10 mouse cellular contexts compared by ENCODE assay signal in the genomic region with DNA sequence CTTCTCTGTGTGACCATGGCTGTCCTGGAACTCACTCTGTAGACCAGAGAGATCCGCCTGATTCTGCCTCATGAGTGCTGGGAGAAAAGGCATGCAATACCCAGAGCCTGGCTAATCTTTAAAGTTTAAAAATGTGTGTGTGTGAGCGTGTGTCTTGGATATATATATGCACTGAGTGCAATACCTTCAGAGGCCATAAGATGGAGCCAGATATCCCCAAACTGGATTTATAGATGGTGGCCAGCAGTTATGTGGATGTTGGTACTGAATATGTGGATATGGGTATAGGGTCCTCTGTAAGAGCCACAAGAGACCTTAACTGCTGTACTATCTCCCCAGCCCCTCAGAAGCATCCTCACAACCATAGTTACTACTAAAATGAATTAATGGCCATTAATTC.
DNase-seq lines count a peak whose midpoint lies in the region; ATAC-seq and TF ChIP-seq lines count a peak whose summit lies in the region.
"Had no signal": no experiment of that assay in that cellular context is flagged by ENCODE, and none has a peak within 500 bp of the region (broad histone marks: within the 10 kb centered on the region; RNA-seq: fewer than 3 reads in every experiment).

No protein-coding gene starts in this region.

- peak; percentile 38 for DNase-seq in gastrocnemius, adult 18-20 months (ENCODE audit: low spot score)
- DNase-seq in gastrocnemius, postnatal 36 days: no peak
- DNase-seq in midbrain, embryonic 14.5 days: peak; percentile 86
- peak; percentile 36 for DNase-seq in Muller cell, postnatal 12 days (ENCODE audit: inconsistent ontology term)
- no peak for DNase-seq in left cerebral cortex, adult 2 months (ENCODE audit: extremely low spot score in 1 of 2, low spot score in 2 of 2)
- peak; percentile 60 for DNase-seq in thymus, postnatal 4 days
- DNase-seq in gastrocnemius, postnatal 10 days: no peak

- intact Hi-C loops in gastrocnemius, postnatal 36 days (cut with DNase I): no loop called here
- intact Hi-C loops in left cerebral cortex, adult 2 months (cut with DNase I): loop anchor here (5.0 kb wide), 2 partner anchors 197 to 247 kb away; partner anchors contain the start of gene 2200002D01Rik

- H3K9me3 ChIP-seq in midbrain, embryonic 14.5 days (ENCODE audit: control insufficient read depth, low read length): no peaks in the 10 kb centered on the region
- peaks cover 3% of the 10 kb centered on the region; the same call in 1 of the 2 replicates for H3K9me3 ChIP-seq in midbrain, embryonic 16.5 days (replicated peaks; ENCODE audit: control insufficient read depth, low read length, poor library complexity, severe bottlenecking)
- H3K9me3 ChIP-seq: heart, embryonic 15.5 days had no signal

- H3K9ac ChIP-seq in midbrain, embryonic 14.5 days (replicated peaks; ENCODE audit: low read length): no peak overlapping the region
- H3K9ac ChIP-seq in midbrain, embryonic 16.5 days (ENCODE audit: low read depth, low read length): no peak overlapping the region
- H3K9ac ChIP-seq: heart, embryonic 15.5 days had no signal

- peaks cover 21% of the 10 kb centered on the region for H3K27me3 ChIP-seq in midbrain, embryonic 14.5 days (ENCODE audit: control insufficient read depth, insufficient read depth, low read length)
- H3K27me3 ChIP-seq in midbrain, embryonic 16.5 days (ENCODE audit: control insufficient read depth, insufficient read depth, low read depth, low read length): peaks cover 20% of the 10 kb centered on the region

- WGBS in midbrain, embryonic 14.5 days: 40% methylated on average over 2 of the region's 2 CpGs
- 29% methylated on average over 2 of the region's 2 CpGs for WGBS in midbrain, embryonic 16.5 days

- no peak overlapping the region for H3K4me3 ChIP-seq in midbrain, embryonic 14.5 days (replicated peaks; ENCODE audit: low read depth, low read length)
- H3K4me3 ChIP-seq in midbrain, embryonic 16.5 days (ENCODE audit: low read depth, low read length): no peak overlapping the region
- H3K4me3 ChIP-seq in left cerebral cortex, adult 2 months: no peak overlapping the region
- H3K4me3 ChIP-seq: heart, embryonic 15.5 days; megakaryocyte, embryonic 14.5 days had no signal

- H3K4me1 ChIP-seq in midbrain, embryonic 14.5 days (ENCODE audit: control insufficient read depth, insufficient read depth, low read length): no peaks in the 10 kb centered on the region
- H3K4me1 ChIP-seq in midbrain, embryonic 16.5 days (ENCODE audit: control insufficient read depth, insufficient read depth, low read length): no peaks in the 10 kb centered on the region
- H3K4me1 ChIP-seq: heart, embryonic 15.5 days had no signal

- H3K4me2 ChIP-seq in midbrain, embryonic 14.5 days (ENCODE audit: low read length): no peak overlapping the region
- H3K4me2 ChIP-seq in midbrain, embryonic 16.5 days (ENCODE audit: low read length): no peak overlapping the region
- H3K4me2 ChIP-seq: heart, embryonic 15.5 days had no signal

- H3K36me3 ChIP-seq in midbrain, embryonic 14.5 days (ENCODE audit: control insufficient read depth, insufficient read depth, low read length): no peaks in the 10 kb centered on the region
- no peaks in the 10 kb centered on the region for H3K36me3 ChIP-seq in midbrain, embryonic 16.5 days (ENCODE audit: control insufficient read depth, insufficient read depth, low read length)
- H3K36me3 ChIP-seq: heart, embryonic 15.5 days had no signal

- TF ChIP-seq CTCF in left cerebral cortex, adult 2 months (IDR thresholded peaks at IDR 0.05): peak; percentile 74

- ATAC-seq in midbrain, embryonic 14.5 days (ENCODE audit: low FRiP score, low TSS enrichment): no peak
- ATAC-seq in midbrain, embryonic 16.5 days: no peak; the same call in 1 of the 2 replicates

- no peak overlapping the region for H3K27ac ChIP-seq in midbrain, embryonic 14.5 days (replicated peaks; ENCODE audit: low read depth, low read length)
- H3K27ac ChIP-seq in midbrain, embryonic 16.5 days (ENCODE audit: low read length): no peak overlapping the region
- no peak overlapping the region for H3K27ac ChIP-seq in left cerebral cortex, adult 2 months
- H3K27ac ChIP-seq: heart, embryonic 15.5 days had no signal

Comparison
In these comparisons a context has a peak if more than half of its experiments do, and no peak if none do; other contexts are left out.
1. DNase-seq: peak in gastrocnemius, adult 18-20 months (single experiment), midbrain, embryonic 14.5 days (single experiment), Muller cell, postnatal 12 days (single experiment) and thymus, postnatal 4 days (single experiment); none in gastrocnemius, postnatal 36 days (0 of 2), left cerebral cortex, adult 2 months (0 of 2) and gastrocnemius, postnatal 10 days (single experiment).